Mouse (Mus musculus) ES-Bruce4 (cell line): ENCODE measurements around the gene 1110008L16Rik. TPM values are rescaled to one million over a fixed set of nuclear protein-coding genes. Genes with fewer than 3 reads are reported as not detected.

Experiments
- H3K27ac ChIP-seq: 2 replicates; pipeline ENCODE4 v1.5.1; 2012; ENCODE audit warnings: low read length, inconsistent platforms; ENCODE audit not compliant: insufficient read depth
- H3K27me3 ChIP-seq: 2 replicates; pipeline ENCODE4 v1.6.1; 2012; ENCODE audit warnings: mild to moderate bottlenecking, low read length, inconsistent platforms; ENCODE audit not compliant: control insufficient read depth, poor library complexity, insufficient read depth, severe bottlenecking
- H3K36me3 ChIP-seq: 2 replicates; pipeline ENCODE4 v1.6.1; 2012; ENCODE audit warnings: inconsistent platforms, mild to moderate bottlenecking, low read length, moderate library complexity; ENCODE audit not compliant: control insufficient read depth, poor library complexity, insufficient read depth, severe bottlenecking
- H3K4me1 ChIP-seq: one replicate; pipeline ENCODE4 v1.8.1; 2011; ENCODE audit warnings: low read length; ENCODE audit not compliant: control insufficient read depth, insufficient read depth
- H3K4me3 ChIP-seq: 2 replicates; pipeline ENCODE4 v1.5.1; 2011; ENCODE audit warnings: low read depth, mild to moderate bottlenecking, low read length
- H3K9ac ChIP-seq: 2 replicates; pipeline ENCODE4 v1.6.1; 2012; ENCODE audit warnings: low read depth, mild to moderate bottlenecking, inconsistent platforms; ENCODE audit not compliant: poor library complexity, severe bottlenecking
- H3K9me3 ChIP-seq: replicated peaks from 2 replicates; pipeline ENCODE4 v1.6.1; 2012; ENCODE audit warnings: mild to moderate bottlenecking, low read length, inconsistent platforms; ENCODE audit not compliant: control insufficient read depth, poor library complexity, insufficient read depth, severe bottlenecking
- CTCF ChIP-seq: IDR thresholded peaks from one replicate; pipeline ENCODE4 v1.8.1; 2011; ENCODE audit warnings: low read depth, low read length
- EP300 ChIP-seq: IDR thresholded peaks from 2 replicates; pipeline ENCODE4 v1.6.1; 2011; ENCODE audit warnings: low read depth, low read length; ENCODE audit not compliant: insufficient read depth
- POLR2A ChIP-seq: IDR thresholded peaks from one replicate; pipeline ENCODE4 v1.8.1; 2011; ENCODE audit warnings: low read length; ENCODE audit not compliant: insufficient read depth
- polyA plus RNA-seq: library from polyadenylated mRNA; stranded (reverse); fragments of >200 nt; gene quantifications from 2 replicates; pipeline ENCODE4 v1.2.4, GENCODE M21; 2011; ENCODE audit warnings: low read depth; ENCODE audit not compliant: missing spikeins, insufficient read depth, insufficient read length

Gene 1110008L16Rik
- polyA plus RNA-seq, 1 experiment: 32.6 TPM

- Histone ChIP-seq H3K4me1 (no peaks in the 10 kb centered on the region), H3K9ac (no peak overlapping the region), H3K4me3 (no peak overlapping the region), H3K9me3 (no peaks in the 10 kb centered on the region), H3K27ac (no peak overlapping the region), H3K36me3 (peaks cover 8% of the 10 kb centered on the region), H3K27me3 (no peaks in the 10 kb centered on the region)
- TF ChIP-seq POLR2A: no peak
- no peak for TF ChIP-seq EP300
- no peak for TF ChIP-seq CTCF
Observed at GRCm38 (mm10) chr12:55422057-55422456, 122.7 kb downstream of the 1110008L16Rik start.

- no peaks in the 10 kb centered on the region for H3K36me3 ChIP-seq
- H3K9me3 ChIP-seq: no peaks in the 10 kb centered on the region
- no peak overlapping the region for H3K4me3 ChIP-seq
- H3K27ac ChIP-seq: no peak overlapping the region
- no peaks in the 10 kb centered on the region for H3K4me1 ChIP-seq
- no peak for TF ChIP-seq CTCF
- TF ChIP-seq POLR2A: no peak
- TF ChIP-seq EP300: no peak
- H3K27me3 ChIP-seq: no peaks in the 10 kb centered on the region
- no peak overlapping the region for H3K9ac ChIP-seq
Observed at GRCm38 (mm10) chr12:55426300-55426699, 126.9 kb downstream of the 1110008L16Rik start.

GRCm38 (mm10) chr12:55429201-55429600, 129.8 kb downstream of the 1110008L16Rik start:
- Histone ChIP-seq H3K4me1 (no peaks in the 10 kb centered on the region), H3K4me3 (no peak overlapping the region), H3K27ac (no peak overlapping the region), H3K36me3 (no peaks in the 10 kb centered on the region), H3K9ac (no peak overlapping the region), H3K9me3 (no peaks in the 10 kb centered on the region), H3K27me3 (no peaks in the 10 kb centered on the region)
- TF ChIP-seq POLR2A (no peak), EP300 (no peak), CTCF (no peak)

GRCm38 (mm10) chr12:55429956-55430355, 130.6 kb downstream of the 1110008L16Rik start:
- H3K9me3 ChIP-seq: no peaks in the 10 kb centered on the region
- no peaks in the 10 kb centered on the region for H3K27me3 ChIP-seq
- no peak for TF ChIP-seq CTCF
- no peak for TF ChIP-seq POLR2A
- TF ChIP-seq EP300: no peak
- no peak overlapping the region for H3K27ac ChIP-seq
- no peak overlapping the region for H3K4me3 ChIP-seq
- no peaks in the 10 kb centered on the region for H3K36me3 ChIP-seq
- H3K9ac ChIP-seq: no peak overlapping the region
- no peaks in the 10 kb centered on the region for H3K4me1 ChIP-seq

Other genes with a start within 250 kb of the 1110008L16Rik start
- 45.9 and 46.7 TPM in 2 replicates for gene 2700097O09Rik, start 219.5 kb upstream of the 1110008L16Rik start, polyA plus RNA-seq
- 114 and 132 TPM in 2 replicates for gene Srp54a, start 219.3 kb upstream of the 1110008L16Rik start, polyA plus RNA-seq
- 16.5 TPM in 1 of 2 replicates, not detected in the other for gene Fam177a, start 175.1 kb upstream of the 1110008L16Rik start, polyA plus RNA-seq
- gene Srp54b, start 144.5 kb upstream of the 1110008L16Rik start, polyA plus RNA-seq: 41.9 and 56.4 TPM in 2 replicates
- gene 1700047I17Rik2, start 100.0 kb upstream of the 1110008L16Rik start, polyA plus RNA-seq: 16.6 TPM in 1 of 2 replicates, not detected in the other
- 74.2 and 76.7 TPM in 2 replicates for gene Srp54c, start 69.4 kb upstream of the 1110008L16Rik start, polyA plus RNA-seq
- 28.3 and 33.7 TPM in 2 replicates for gene Ppp2r3c, start 3.4 kb downstream of the 1110008L16Rik start, polyA plus RNA-seq
- 308 and 323 TPM in 2 replicates for gene Psma6, start 84.6 kb downstream of the 1110008L16Rik start, polyA plus RNA-seq
- 40.9 and 45.3 TPM in 2 replicates for gene Nfkbia, start 193.1 kb downstream of the 1110008L16Rik start, polyA plus RNA-seq